Mouse (Mus musculus): Measurements from ENCODE around the gene Kdm4d. TPM values are rescaled to one million over a fixed set of nuclear protein-coding genes. Genes with fewer than 3 reads are reported as not detected.
A peak's percentile ranks its signal among the peaks of the same experiment; 100 is the strongest.
"Not testable (repeated sequence)": the region's sequence is repeated elsewhere in the genome, so short reads cannot be mapped to it uniquely, and the experiment has no call there.

Gene Kdm4d
- polyA plus RNA-seq, 1 experiment from 2014 or later: 0.26 TPM

GRCm38 (mm10) chr9:14520971-14521670 lies 20.8 kb upstream of the Kdm4d start:
- no peaks in the 10 kb centered on the region for H3K9me3 ChIP-seq
- H3K4me3 ChIP-seq: no peak overlapping the region
- H3K27me3 ChIP-seq: no peaks in the 10 kb centered on the region
- no peak for ATAC-seq (ENCODE audit: insufficient number of reproducible peaks, insufficient read depth, low FRiP score, low TSS enrichment)
- H3K36me3 ChIP-seq: no peaks in the 10 kb centered on the region
- H3K4me1 ChIP-seq: peaks cover 11% of the 10 kb centered on the region
- no peak overlapping the region for H3K4me2 ChIP-seq (replicated peaks)
- 29% methylated on average over 3 of the region's 3 CpGs for WGBS
- no peak overlapping the region for H3K9ac ChIP-seq
- no peak overlapping the region for H3K27ac ChIP-seq

- no peak overlapping the region for H3K9ac ChIP-seq
- WGBS: 72% methylated on average over 3 of the region's 3 CpGs
- no peaks in the 10 kb centered on the region for H3K36me3 ChIP-seq
- no peaks in the 10 kb centered on the region for H3K9me3 ChIP-seq
- ATAC-seq (ENCODE audit: insufficient number of reproducible peaks, insufficient read depth, low FRiP score, low TSS enrichment): no peak
- no peaks in the 10 kb centered on the region for H3K27me3 ChIP-seq
- H3K4me2 ChIP-seq (replicated peaks): no peak overlapping the region
- H3K4me1 ChIP-seq: peaks cover 11% of the 10 kb centered on the region
- H3K27ac ChIP-seq: no peak overlapping the region
- no peak overlapping the region for H3K4me3 ChIP-seq
These were observed 17.8 kb upstream of the Kdm4d start for GRCm38 (mm10) chr9:14518105-14518504.

GRCm38 (mm10) chr9:14517296-14517695 lies 17.0 kb upstream of the Kdm4d start:
- H3K27ac ChIP-seq: no peak overlapping the region
- WGBS: 36% methylated on average over 1 of the region's 1 CpGs
- no peak overlapping the region for H3K9ac ChIP-seq
- H3K4me1 ChIP-seq: peaks cover 11% of the 10 kb centered on the region
- H3K9me3 ChIP-seq: no peaks in the 10 kb centered on the region
- no peaks in the 10 kb centered on the region for H3K36me3 ChIP-seq
- no peak overlapping the region for H3K4me2 ChIP-seq (replicated peaks)
- no peak overlapping the region for H3K4me3 ChIP-seq
- no peak for ATAC-seq (ENCODE audit: insufficient number of reproducible peaks, insufficient read depth, low FRiP score, low TSS enrichment)
- no peaks in the 10 kb centered on the region for H3K27me3 ChIP-seq

- WGBS: 67% methylated on average over 9 of the region's 9 CpGs
- ATAC-seq (ENCODE audit: insufficient number of reproducible peaks, insufficient read depth, low FRiP score, low TSS enrichment): no peak
These were observed 12.6 kb upstream of the Kdm4d start for GRCm38 (mm10) chr9:14512633-14513445.

GRCm38 (mm10) chr9:14500916-14501424 lies 688 bp upstream of the Kdm4d start:
- Histone ChIP-seq H3K27ac (peak overlapping the region; percentile 78), H3K36me3 (peaks cover 38% of the 10 kb centered on the region), H3K9ac (peak overlapping the region; percentile 67), H3K4me1 (0 out of 2 replicates have a peak, but pooled peaks cover 2% of the 10 kb centered on the region), H3K9me3 (no peaks in the 10 kb centered on the region), H3K4me3 (peak overlapping the region; percentile 82), H3K4me2 (replicated peaks) (peak overlapping the region; percentile 72), H3K27me3 (no peaks in the 10 kb centered on the region)
- 4% methylated on average over 10 of the region's 10 CpGs for WGBS
- ATAC-seq (ENCODE audit: insufficient number of reproducible peaks, insufficient read depth, low FRiP score, low TSS enrichment): no peak

More at GRCm38 (mm10) chr9:14512633-14513445, 12.6 kb upstream of the Kdm4d start:
- Histone ChIP-seq H3K36me3 (peaks cover 30% of the 10 kb centered on the region), H3K27ac (no peak overlapping the region), H3K4me1 (no peaks in the 10 kb centered on the region), H3K27me3 (no peaks in the 10 kb centered on the region), H3K9ac (no peak overlapping the region), H3K9me3 (no peaks in the 10 kb centered on the region), H3K4me3 (no peak overlapping the region), H3K4me2 (replicated peaks) (no peak overlapping the region)

GRCm38 (mm10) chr9:14498896-14499705 lies 1.2 kb downstream of the Kdm4d start:
- Histone ChIP-seq H3K4me2 (replicated peaks) (peak overlapping the region; percentile 74), H3K36me3 (peaks cover 20% of the 10 kb centered on the region), H3K27me3 (no peaks in the 10 kb centered on the region), H3K4me1 (0 out of 2 replicates have a peak, but pooled peaks cover 2% of the 10 kb centered on the region), H3K9me3 (no peaks in the 10 kb centered on the region), H3K9ac (peak overlapping the region; percentile 58; the same call in 1 of the 2 replicates), H3K27ac (no peak overlapping the region), H3K4me3 (peak overlapping the region; percentile 82)
- WGBS: 79% methylated on average over 4 of the region's 4 CpGs
- no peak for ATAC-seq (ENCODE audit: insufficient number of reproducible peaks, insufficient read depth, low FRiP score, low TSS enrichment)

GRCm38 (mm10) chr9:14463668-14464067 lies 36.6 kb downstream of the Kdm4d start:
- WGBS: 74% methylated on average over 12 of the region's 12 CpGs
- not testable (repeated sequence) for H3K4me2 ChIP-seq (replicated peaks); H3K9me3 ChIP-seq

GRCm38 (mm10) chr9:14462536-14462935 lies 37.7 kb downstream of the Kdm4d start:
- 82% methylated on average over 1 of the region's 1 CpGs for WGBS
- not testable (repeated sequence) for H3K9me3 ChIP-seq; H3K27ac ChIP-seq; H3K4me3 ChIP-seq; H3K9ac ChIP-seq; H3K36me3 ChIP-seq; H3K4me2 ChIP-seq (replicated peaks); ATAC-seq (ENCODE audit: insufficient number of reproducible peaks, insufficient read depth, low FRiP score, low TSS enrichment); H3K4me1 ChIP-seq; H3K27me3 ChIP-seq

More at GRCm38 (mm10) chr9:14463668-14464067, 36.6 kb downstream of the Kdm4d start:
- not testable (repeated sequence) for H3K27me3 ChIP-seq; H3K4me1 ChIP-seq; H3K36me3 ChIP-seq; H3K9ac ChIP-seq; H3K27ac ChIP-seq; ATAC-seq (ENCODE audit: insufficient number of reproducible peaks, insufficient read depth, low FRiP score, low TSS enrichment); H3K4me3 ChIP-seq

- Histone ChIP-seq H3K9ac (no peak overlapping the region), H3K27me3 (no peaks in the 10 kb centered on the region), H3K4me3 (no peak overlapping the region), H3K9me3 (no peaks in the 10 kb centered on the region), H3K4me1 (no peaks in the 10 kb centered on the region), H3K36me3 (no peaks in the 10 kb centered on the region), H3K27ac (no peak overlapping the region), H3K4me2 (replicated peaks) (no peak overlapping the region)
- ATAC-seq (ENCODE audit: insufficient number of reproducible peaks, insufficient read depth, low FRiP score, low TSS enrichment): no peak
- 83% methylated on average over 3 of the region's 3 CpGs for WGBS
These were observed 44.0 kb downstream of the Kdm4d start for GRCm38 (mm10) chr9:14456320-14456719.

GRCm38 (mm10) chr9:14451120-14451519 lies 49.2 kb downstream of the Kdm4d start:
- ATAC-seq (ENCODE audit: insufficient number of reproducible peaks, insufficient read depth, low FRiP score, low TSS enrichment); H3K27me3 ChIP-seq; H3K4me3 ChIP-seq; H3K27ac ChIP-seq; H3K9ac ChIP-seq; H3K4me1 ChIP-seq; H3K9me3 ChIP-seq; H3K4me2 ChIP-seq (replicated peaks); H3K36me3 ChIP-seq: not testable (repeated sequence)
- 67% methylated on average over 8 of the region's 8 CpGs for WGBS

- not testable (repeated sequence) for H3K9me3 ChIP-seq; ATAC-seq (ENCODE audit: insufficient number of reproducible peaks, insufficient read depth, low FRiP score, low TSS enrichment); H3K4me2 ChIP-seq (replicated peaks); H3K9ac ChIP-seq; H3K27ac ChIP-seq; H3K4me1 ChIP-seq; H3K36me3 ChIP-seq; H3K4me3 ChIP-seq; H3K27me3 ChIP-seq
- WGBS: 86% methylated on average over 2 of the region's 2 CpGs
These were observed 53.2 kb downstream of the Kdm4d start for GRCm38 (mm10) chr9:14447086-14447485.
